Mouse (Mus musculus) olfactory bulb, adult 2 months (tissue): ENCODE data around the gene Polr3b.

Source experiments
- CTCF ChIP-seq: fragments of 200-500 bp; IDR thresholded peaks from 2 replicates; pipeline ENCODE4 v1.5.1; 2012; ENCODE audit warnings: low read depth, mild to moderate bottlenecking, low read length, moderate library complexity; ENCODE audit not compliant: insufficient read depth
- POLR2A ChIP-seq: fragments of 200-500 bp; IDR thresholded peaks from 2 replicates; pipeline ENCODE4 v1.6.1; 2012; ENCODE audit warnings: mild to moderate bottlenecking, low read depth, low read length, moderate library complexity; ENCODE audit not compliant: insufficient read depth

DNA sequence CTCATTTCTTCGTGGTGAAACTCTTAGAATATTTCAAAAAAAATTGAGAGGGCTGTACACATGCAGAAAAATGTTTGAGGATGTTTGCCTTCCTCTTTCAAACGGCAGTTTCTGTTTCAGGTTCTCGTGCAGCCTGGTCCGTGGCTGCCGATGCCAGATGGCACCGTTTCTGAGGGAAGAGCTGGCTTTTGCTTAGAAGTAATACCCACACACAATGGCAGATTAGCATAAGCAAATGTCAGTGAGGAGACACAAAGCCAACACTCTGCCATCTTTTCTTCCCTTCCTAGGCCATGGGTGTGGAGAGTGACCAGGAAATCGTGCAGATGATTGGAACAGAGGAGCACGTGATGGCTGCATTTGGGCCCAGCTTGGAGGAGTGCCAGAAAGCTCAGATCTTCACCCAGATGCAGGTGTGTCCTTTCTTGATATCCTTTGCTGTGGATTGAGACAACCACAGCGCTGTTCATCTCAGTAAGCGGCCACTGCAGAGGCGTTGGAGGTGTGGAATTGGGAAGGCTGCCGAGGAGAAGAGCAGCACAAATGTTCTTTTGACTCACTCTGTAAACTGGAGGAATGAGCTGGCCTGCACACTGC lies 24.5 kb downstream of the Polr3b start:
- TF ChIP-seq CTCF (no peak), POLR2A (no peak)
